24 mouse cellular contexts compared by ENCODE assay signal in genomic region chr4:115734867-115735266, GRCm38 (mm10). TPM values are rescaled to one million over a fixed set of nuclear protein-coding genes. Genes with fewer than 3 reads are reported as not detected.
"Had no signal": no experiment of that assay in that cellular context is flagged by ENCODE, and none has a peak within 500 bp of the region (broad histone marks: within the 10 kb centered on the region; RNA-seq: fewer than 3 reads in every experiment).

No protein-coding gene starts in this region.

- H3K36me3 ChIP-seq: midbrain, embryonic 12.5 days; neural tube, embryonic 15.5 days had no signal

- H3K9me3 ChIP-seq: midbrain, embryonic 10.5 days; midbrain, embryonic 12.5 days; neural tube, embryonic 13.5 days; neural tube, embryonic 15.5 days had no signal

- ATAC-seq: midbrain, embryonic 16.5 days had no signal

- DNase-seq: lung, adult 18-20 months; lung, embryonic 14.5 days; lung, postnatal 10 days; lung, postnatal 4 days; midbrain, embryonic 14.5 days; retina, postnatal 1 day; right cerebral cortex, adult 18-20 months; right cerebral cortex, postnatal 25 days; right cerebral cortex, postnatal 4 days; spleen, adult 18-20 months; thymus, adult 2 months; thymus, postnatal 14 days; thymus, postnatal 36 days had no signal

- H3K9ac ChIP-seq: lung, embryonic 14.5 days; midbrain, embryonic 12.5 days; neural tube, embryonic 13.5 days; neural tube, embryonic 15.5 days had no signal

- H3K4me3 ChIP-seq: midbrain, embryonic 10.5 days; midbrain, embryonic 12.5 days; myocyte; neural tube, embryonic 13.5 days; neural tube, embryonic 15.5 days had no signal

- H3K27ac ChIP-seq: midbrain, embryonic 10.5 days; midbrain, embryonic 12.5 days; neural tube, embryonic 13.5 days; neural tube, embryonic 15.5 days had no signal

- H3K4me2 ChIP-seq: lung, embryonic 14.5 days; midbrain, embryonic 12.5 days; neural tube, embryonic 13.5 days; neural tube, embryonic 15.5 days had no signal

RNA-seq across cellular contexts. Expression of gene Tex38, which starts 46.0 kb away (rescaled TPM):
- total RNA-seq: megakaryocyte, adult 5-6 weeks; megakaryocyte-erythroid progenitor cell, adult 5-6 weeks had no signal
- polyA plus RNA-seq: liver, embryonic 16.5 days; lung, embryonic 14.5 days; midbrain, embryonic 12.5 days; myocyte; neural tube, embryonic 11.5 days; neural tube, embryonic 13.5 days; small intestine, adult 2 months had no signal
